Mouse (Mus musculus) G1E (cell line): ENCODE measurements around the gene Rbms3. TPM values are rescaled to one million over a fixed set of nuclear protein-coding genes. Genes with fewer than 3 reads are reported as not detected.

Experiments
- ATAC-seq: 2 replicates; pipeline ENCODE4 v1.8.0; 2016; ENCODE audit warnings: mild to moderate bottlenecking; ENCODE audit not compliant: insufficient number of reproducible peaks, poor library complexity, low FRiP score, severe bottlenecking; ENCODE audit errors: extremely low read depth
- DNase-seq: peaks from one replicate; pipeline ENCODE4 v3.0.0; 2012; ENCODE audit warnings: low spot score
- H3K27me3 ChIP-seq: 2 replicates; pipeline ENCODE4 v1.6.1; 2012; ENCODE audit warnings: mild to moderate bottlenecking, low read length, inconsistent platforms; ENCODE audit not compliant: insufficient read depth
- H3K36me3 ChIP-seq: replicated peaks from 2 replicates; pipeline ENCODE3; 2012; ENCODE audit warnings: mild to moderate bottlenecking, inconsistent platforms
- H3K4me1 ChIP-seq: 2 replicates; pipeline ENCODE4 v1.6.1; 2012; ENCODE audit warnings: low read depth, low read length, inconsistent platforms, mixed read lengths; ENCODE audit not compliant: insufficient read depth
- H3K4me3 ChIP-seq: 2 replicates; pipeline ENCODE4 v1.5.1; 2012; ENCODE audit warnings: low read depth, mild to moderate bottlenecking, inconsistent platforms, low read length, moderate library complexity, mixed read lengths
- H3K9me3 ChIP-seq: replicated peaks from 2 replicates; pipeline ENCODE4 v1.6.1; 2012; ENCODE audit warnings: inconsistent platforms
- CTCF ChIP-seq: IDR thresholded peaks from 2 replicates; pipeline ENCODE4 v1.5.1; 2012; ENCODE audit warnings: low read depth, low read length, inconsistent platforms, mixed read lengths
- GATA1 ChIP-seq: IDR thresholded peaks from 2 replicates; pipeline ENCODE4 v1.6.1; 2012; ENCODE audit warnings: borderline replicate concordance, low read length, inconsistent platforms, mixed read lengths
- GATA2 ChIP-seq: IDR thresholded peaks from 2 replicates; pipeline ENCODE4 v1.6.1; 2012; ENCODE audit warnings: low read depth, low read length, inconsistent platforms, borderline replicate concordance
- POLR2AphosphoS5 ChIP-seq: IDR thresholded peaks from 2 replicates; pipeline ENCODE4 v1.6.1; 2012; ENCODE audit warnings: low read depth, low read length, inconsistent platforms; ENCODE audit not compliant: insufficient replicate concordance
- TAL1 ChIP-seq: conservative IDR thresholded peaks from 2 replicates; pipeline ENCODE4 v1.6.1; 2012; ENCODE audit warnings: low read depth, low read length, inconsistent platforms, mixed read lengths
- polyA plus RNA-seq: library from polyadenylated mRNA; stranded (reverse); fragments of >175 nt; gene quantifications from 2 replicates; pipeline ENCODE4 v1.2.3, GENCODE M21; 2012
- total RNA-seq, 2 experiments: library from RNA; stranded (forward) in 1 of 2; stranded (reverse) in 1 of 2; fragments of 200-1000 nt in 1 of 2; fragments of >200 nt in 1 of 2; fragmentation: Nextera tagmentation in 1 of 2; gene quantifications; 2 replicates each; pipeline ENCODE4 v1.2.3; 2014 to 2017

The Rbms3 gene
- total and polyA plus RNA-seq, 3 experiments = 0.16 TPM; not detected in 2

DNA sequence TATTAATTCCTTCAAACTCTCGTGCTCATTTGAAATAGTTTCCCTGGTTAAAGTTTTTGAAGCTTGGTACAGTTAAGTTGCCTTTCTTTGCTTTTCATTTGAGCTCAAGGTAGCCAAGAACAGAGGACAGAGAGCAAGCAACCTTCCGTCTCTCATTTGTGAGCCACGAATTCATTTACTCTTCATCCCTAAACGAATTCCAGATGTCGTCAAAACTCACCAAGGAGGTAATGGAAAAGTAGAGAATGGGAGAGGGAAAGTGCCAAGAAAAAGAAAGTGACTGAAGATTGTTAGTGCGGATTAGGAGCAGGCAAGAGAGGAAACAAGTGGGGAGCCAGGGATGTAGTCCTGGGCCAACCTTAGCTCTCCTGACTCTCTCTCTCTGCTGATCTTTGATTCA lies 630.5 kb downstream of the Rbms3 start:
- TF ChIP-seq CTCF (no peak), POLR2AphosphoS5 (no peak), GATA2 (no peak), TAL1 (no peak), GATA1 (no peak)
- DNase-seq (no peak), ATAC-seq (no peak)
- Histone ChIP-seq H3K9me3 (peaks cover 24% of the 10 kb centered on the region), H3K36me3 (no peaks in the 10 kb centered on the region), H3K4me1 (no peaks in the 10 kb centered on the region), H3K27me3 (no peaks in the 10 kb centered on the region), H3K4me3 (no peak overlapping the region)

DNA sequence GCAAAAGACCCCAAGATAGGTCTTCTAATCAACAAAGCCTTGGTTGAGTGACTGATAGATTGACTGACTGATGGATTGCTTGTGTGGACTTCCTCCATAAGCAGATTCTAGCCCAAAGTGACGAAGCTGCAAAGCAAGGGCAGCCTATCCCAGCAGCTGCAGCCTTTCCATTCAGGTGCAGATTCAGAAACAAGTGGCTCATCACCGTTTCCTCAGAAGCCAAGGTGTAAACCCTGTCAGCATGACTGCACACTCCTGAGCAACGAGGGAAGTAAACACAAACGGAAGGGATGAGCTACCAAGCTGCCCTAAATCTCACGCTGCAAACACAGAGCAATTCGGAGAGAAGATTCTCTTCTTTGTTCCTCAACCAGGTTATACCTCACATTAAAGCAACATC lies 639.4 kb downstream of the Rbms3 start:
- H3K9me3 ChIP-seq = peaks cover 16% of the 10 kb centered on the region
- ATAC-seq = no peak
- H3K4me1 ChIP-seq = no peaks in the 10 kb centered on the region
- no peaks in the 10 kb centered on the region for H3K27me3 ChIP-seq
- no peak overlapping the region for H3K4me3 ChIP-seq
- no peaks in the 10 kb centered on the region for H3K36me3 ChIP-seq
- no peak for DNase-seq
- TF ChIP-seq CTCF (no peak), POLR2AphosphoS5 (no peak), TAL1 (no peak), GATA2 (no peak), GATA1 (no peak)

DNA sequence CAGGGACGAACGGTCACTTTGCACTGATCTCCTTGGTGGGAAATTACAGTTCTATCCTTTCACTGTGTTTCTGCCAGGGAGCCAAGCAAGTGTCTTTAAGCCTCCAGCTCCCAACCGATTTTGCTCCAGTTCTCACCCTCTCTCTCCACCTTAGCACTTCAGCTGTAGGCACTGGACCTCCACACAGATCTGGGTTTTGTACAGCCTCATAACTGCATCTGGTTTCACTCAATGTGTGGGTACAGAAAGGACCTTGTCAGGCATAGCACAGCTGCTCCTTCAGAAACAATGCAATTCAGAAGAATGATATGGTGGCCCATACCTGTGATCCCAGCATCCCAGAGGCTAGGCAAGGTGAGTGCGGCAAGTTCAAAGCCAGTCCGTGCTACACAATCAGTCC lies 648.9 kb downstream of the Rbms3 start:
- DNase-seq = no peak
- no peaks in the 10 kb centered on the region for H3K27me3 ChIP-seq
- TF ChIP-seq TAL1 (no peak), POLR2AphosphoS5 (no peak)
- H3K4me3 ChIP-seq = no peak overlapping the region
- no peaks in the 10 kb centered on the region for H3K4me1 ChIP-seq
- H3K9me3 ChIP-seq = peaks cover 34% of the 10 kb centered on the region
- ATAC-seq = no peak
- H3K36me3 ChIP-seq = no peaks in the 10 kb centered on the region

DNA sequence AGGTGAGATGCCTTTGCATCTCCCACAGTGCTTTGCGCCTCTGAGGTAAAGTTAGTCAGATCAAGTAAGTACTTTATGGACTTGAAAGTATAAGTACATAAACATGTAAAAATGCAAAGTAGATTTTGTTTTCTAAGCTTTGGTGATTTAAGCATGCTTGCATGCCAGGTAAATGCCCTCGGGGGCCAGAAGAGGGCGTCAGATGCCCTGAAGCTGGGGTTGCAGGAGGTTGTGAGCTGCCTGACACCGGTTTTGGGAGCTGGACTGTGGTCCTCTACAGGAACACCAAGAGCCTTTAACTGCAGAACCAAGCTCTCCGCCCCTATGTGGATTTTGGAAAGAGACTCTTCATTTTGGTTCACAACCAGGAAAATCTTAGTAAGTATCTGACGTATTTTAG lies 652.3 kb downstream of the Rbms3 start:
- Histone ChIP-seq H3K4me1 (no peaks in the 10 kb centered on the region), H3K36me3 (no peaks in the 10 kb centered on the region), H3K4me3 (no peak overlapping the region), H3K27me3 (no peaks in the 10 kb centered on the region), H3K9me3 (peaks cover 51% of the 10 kb centered on the region)
- TF ChIP-seq CTCF = no peak
- no peak for TF ChIP-seq TAL1
- no peak for TF ChIP-seq GATA1
- no peak for TF ChIP-seq GATA2
- no peak for TF ChIP-seq POLR2AphosphoS5
- DNase-seq (no peak), ATAC-seq (no peak)

DNA sequence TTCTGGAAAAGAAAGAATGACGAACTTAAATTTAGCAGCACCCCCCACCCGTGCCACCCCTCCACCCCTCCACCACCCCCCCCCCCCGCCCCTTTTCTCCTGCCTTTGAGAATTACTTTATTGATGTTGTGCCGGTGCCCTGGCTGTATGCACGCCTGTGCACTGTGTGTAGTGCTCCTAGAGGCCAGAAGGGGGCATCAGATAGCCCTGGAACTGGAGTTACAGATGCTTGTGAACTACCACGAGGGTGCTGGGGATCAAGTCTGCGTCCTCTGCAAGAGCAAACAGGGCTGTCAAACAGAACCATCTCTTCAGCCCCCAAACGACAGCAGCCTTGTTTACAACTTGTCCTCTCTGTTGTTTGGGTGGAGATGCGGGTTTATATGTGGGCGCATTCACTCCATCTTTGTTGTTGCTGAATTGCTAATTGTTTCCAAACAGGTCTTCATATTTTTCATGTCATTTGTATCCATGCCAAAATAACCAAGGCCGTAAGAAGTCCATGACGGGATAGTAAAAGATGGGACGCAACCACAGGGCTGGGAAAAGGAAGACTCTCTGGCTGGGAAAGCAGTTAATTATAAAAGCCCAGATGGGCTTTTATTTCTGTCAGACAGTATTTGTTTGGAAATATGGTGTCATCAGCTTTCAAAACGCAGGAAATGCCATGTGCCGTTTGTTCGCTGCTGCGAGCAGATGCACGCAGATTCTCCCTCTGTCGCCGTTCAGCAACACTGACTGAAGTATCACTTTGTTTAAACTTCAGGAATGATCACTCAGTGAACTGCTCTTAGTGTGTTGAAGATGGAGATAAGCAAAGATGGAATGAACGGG lies 652.9 kb downstream of the Rbms3 start:
- H3K27me3 ChIP-seq = no peaks in the 10 kb centered on the region
- no peak overlapping the region for H3K4me3 ChIP-seq
- H3K4me1 ChIP-seq = no peaks in the 10 kb centered on the region
- TF ChIP-seq GATA2 (no peak), POLR2AphosphoS5 (no peak), GATA1 (no peak), CTCF (no peak), TAL1 (no peak)
- no peak for ATAC-seq
- H3K36me3 ChIP-seq = no peaks in the 10 kb centered on the region
- H3K9me3 ChIP-seq = peaks cover 55% of the 10 kb centered on the region
- no peak for DNase-seq

DNA sequence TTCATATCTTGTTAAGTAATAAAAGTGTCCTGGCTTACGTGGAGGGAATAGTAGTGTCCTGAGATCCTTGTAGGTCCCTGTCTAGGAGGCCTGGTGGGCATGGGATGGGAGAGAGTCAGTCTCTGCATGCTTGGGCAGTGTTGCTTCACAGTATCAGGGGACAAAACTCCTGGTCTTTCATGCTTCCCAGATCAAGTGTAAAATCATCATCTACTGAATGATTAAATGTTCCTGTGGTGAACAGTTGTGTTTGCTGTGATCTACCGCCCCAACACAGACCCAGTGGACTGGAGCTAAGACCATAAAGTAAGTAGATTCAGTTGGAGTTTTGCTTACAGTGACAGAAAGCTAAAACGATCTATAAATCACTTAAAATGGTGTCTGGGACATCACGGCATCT lies 654.4 kb downstream of the Rbms3 start:
- TF ChIP-seq CTCF (no peak), GATA1 (no peak), TAL1 (no peak), GATA2 (no peak), POLR2AphosphoS5 (no peak)
- H3K9me3 ChIP-seq = peaks cover 56% of the 10 kb centered on the region
- no peak for DNase-seq
- no peak overlapping the region for H3K4me3 ChIP-seq
- H3K4me1 ChIP-seq = no peaks in the 10 kb centered on the region
- H3K36me3 ChIP-seq = no peaks in the 10 kb centered on the region
- no peaks in the 10 kb centered on the region for H3K27me3 ChIP-seq
- no peak for ATAC-seq

DNA sequence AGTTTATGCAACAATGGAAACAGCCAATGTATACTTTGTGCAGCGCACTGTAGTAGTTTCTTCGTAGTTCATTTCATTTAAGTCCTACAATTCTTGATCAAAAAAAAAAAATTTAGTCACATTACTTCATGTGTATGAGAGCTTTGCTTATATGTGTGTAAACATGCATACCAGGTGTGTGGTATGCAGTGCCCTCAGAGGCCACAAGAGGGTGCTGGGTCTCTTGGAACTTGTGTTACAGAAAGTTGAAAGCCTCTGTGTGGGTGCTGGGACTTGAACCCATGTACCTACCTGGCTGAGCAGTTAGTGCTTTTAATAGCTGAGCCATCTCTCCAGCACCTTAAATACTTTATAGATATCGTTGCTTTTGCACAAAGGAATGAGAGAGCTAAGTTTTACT lies 655.6 kb downstream of the Rbms3 start:
- no peaks in the 10 kb centered on the region for H3K4me1 ChIP-seq
- no peak for ATAC-seq
- no peak for TF ChIP-seq GATA2
- TF ChIP-seq GATA1 = no peak
- no peak for TF ChIP-seq TAL1
- TF ChIP-seq POLR2AphosphoS5 = no peak
- TF ChIP-seq CTCF = no peak
- H3K27me3 ChIP-seq = no peaks in the 10 kb centered on the region
- DNase-seq = no peak
- H3K36me3 ChIP-seq = no peaks in the 10 kb centered on the region
- H3K4me3 ChIP-seq = no peak overlapping the region
- H3K9me3 ChIP-seq = peaks cover 54% of the 10 kb centered on the region
